Mouse (Mus musculus): Measurements from ENCODE around the gene Tmem274. TPM values are rescaled to one million over a fixed set of nuclear protein-coding genes. Genes with fewer than 3 reads are reported as not detected.

Gene Tmem274
- polyA plus RNA-seq, 1 experiment from 2014 or later: not detected

GRCm38 (mm10) chr4:149504363-149504762, 27.2 kb downstream of the Tmem274 start:
- ATAC-seq (replicated peaks; ENCODE audit: insufficient number of reproducible peaks, low FRiP score, low TSS enrichment, low read depth) (no peak), DNase-seq (ENCODE audit: low spot score) (no peak)
- H3K36me3 ChIP-seq (replicated peaks; ENCODE audit: control insufficient read depth, insufficient read depth, low read depth, low read length): no peaks in the 10 kb centered on the region; the same call in 1 of the 2 replicates
- no peak overlapping the region for H3K27ac ChIP-seq (replicated peaks; ENCODE audit: low read depth, low read length)
- no peak overlapping the region for H3K4me2 ChIP-seq (ENCODE audit: low read depth, low read length)
- no peak overlapping the region for H3K4me3 ChIP-seq (ENCODE audit: low read depth, low read length)
- no peaks in the 10 kb centered on the region for H3K9me3 ChIP-seq (replicated peaks; ENCODE audit: control insufficient read depth, low read length)
- WGBS: 84% methylated on average over 5 of the region's 5 CpGs
- no peaks in the 10 kb centered on the region for H3K27me3 ChIP-seq (ENCODE audit: control insufficient read depth, insufficient read depth, low read length)
- no peaks in the 10 kb centered on the region for H3K4me1 ChIP-seq (ENCODE audit: control insufficient read depth, insufficient read depth, low read length)
- H3K9ac ChIP-seq (replicated peaks; ENCODE audit: low read length): no peak overlapping the region

- no peak overlapping the region for H3K27ac ChIP-seq (replicated peaks; ENCODE audit: low read depth, low read length)
- H3K27me3 ChIP-seq (ENCODE audit: control insufficient read depth, insufficient read depth, low read length): no peaks in the 10 kb centered on the region
- DNase-seq (ENCODE audit: low spot score): no peak
- no peak for ATAC-seq (replicated peaks; ENCODE audit: insufficient number of reproducible peaks, low FRiP score, low TSS enrichment, low read depth)
- H3K4me2 ChIP-seq (ENCODE audit: low read depth, low read length): no peak overlapping the region
- WGBS: 32% methylated on average over 3 of the region's 3 CpGs
- H3K36me3 ChIP-seq (replicated peaks; ENCODE audit: control insufficient read depth, insufficient read depth, low read depth, low read length): no peaks in the 10 kb centered on the region; the same call in 1 of the 2 replicates
- H3K9me3 ChIP-seq (replicated peaks; ENCODE audit: control insufficient read depth, low read length): no peaks in the 10 kb centered on the region
- H3K4me3 ChIP-seq (ENCODE audit: low read depth, low read length): no peak overlapping the region
- no peaks in the 10 kb centered on the region for H3K4me1 ChIP-seq (ENCODE audit: control insufficient read depth, insufficient read depth, low read length)
- no peak overlapping the region for H3K9ac ChIP-seq (replicated peaks; ENCODE audit: low read length)
These were observed 27.7 kb downstream of the Tmem274 start for GRCm38 (mm10) chr4:149504858-149505257.

GRCm38 (mm10) chr4:149505261-149505967, 28.2 kb downstream of the Tmem274 start:
- no peak overlapping the region for H3K4me2 ChIP-seq (ENCODE audit: low read depth, low read length)
- H3K4me3 ChIP-seq (ENCODE audit: low read depth, low read length): no peak overlapping the region
- ATAC-seq (replicated peaks; ENCODE audit: insufficient number of reproducible peaks, low FRiP score, low TSS enrichment, low read depth) (no peak), DNase-seq (ENCODE audit: low spot score) (peak; percentile 23)
- no peaks in the 10 kb centered on the region; the same call in 1 of the 2 replicates for H3K36me3 ChIP-seq (replicated peaks; ENCODE audit: control insufficient read depth, insufficient read depth, low read depth, low read length)
- H3K4me1 ChIP-seq (ENCODE audit: control insufficient read depth, insufficient read depth, low read length): no peaks in the 10 kb centered on the region
- H3K27ac ChIP-seq (replicated peaks; ENCODE audit: low read depth, low read length): no peak overlapping the region
- H3K9ac ChIP-seq (replicated peaks; ENCODE audit: low read length): no peak overlapping the region
- no peaks in the 10 kb centered on the region for H3K9me3 ChIP-seq (replicated peaks; ENCODE audit: control insufficient read depth, low read length)
- 51% methylated on average over 14 of the region's 15 CpGs for WGBS
- no peaks in the 10 kb centered on the region for H3K27me3 ChIP-seq (ENCODE audit: control insufficient read depth, insufficient read depth, low read length)

GRCm38 (mm10) chr4:149506904-149507303, 29.7 kb downstream of the Tmem274 start:
- no peaks in the 10 kb centered on the region for H3K9me3 ChIP-seq (replicated peaks; ENCODE audit: control insufficient read depth, low read length)
- H3K4me3 ChIP-seq (ENCODE audit: low read depth, low read length): no peak overlapping the region
- H3K4me2 ChIP-seq (ENCODE audit: low read depth, low read length): no peak overlapping the region
- H3K4me1 ChIP-seq (ENCODE audit: control insufficient read depth, insufficient read depth, low read length): no peaks in the 10 kb centered on the region
- no peak overlapping the region for H3K27ac ChIP-seq (replicated peaks; ENCODE audit: low read depth, low read length)
- ATAC-seq (replicated peaks; ENCODE audit: insufficient number of reproducible peaks, low FRiP score, low TSS enrichment, low read depth) (no peak), DNase-seq (ENCODE audit: low spot score) (no peak)
- no peaks in the 10 kb centered on the region; the same call in 1 of the 2 replicates for H3K36me3 ChIP-seq (replicated peaks; ENCODE audit: control insufficient read depth, insufficient read depth, low read depth, low read length)
- 76% methylated on average over 3 of the region's 3 CpGs for WGBS
- H3K27me3 ChIP-seq (ENCODE audit: control insufficient read depth, insufficient read depth, low read length): no peaks in the 10 kb centered on the region
- no peak overlapping the region for H3K9ac ChIP-seq (replicated peaks; ENCODE audit: low read length)

- no peak overlapping the region for H3K9ac ChIP-seq (replicated peaks; ENCODE audit: low read length)
- no peaks in the 10 kb centered on the region for H3K36me3 ChIP-seq (replicated peaks; ENCODE audit: control insufficient read depth, insufficient read depth, low read depth, low read length)
- H3K4me1 ChIP-seq (ENCODE audit: control insufficient read depth, insufficient read depth, low read length): no peaks in the 10 kb centered on the region
- DNase-seq (ENCODE audit: low spot score): no peak
- no peak overlapping the region for H3K27ac ChIP-seq (replicated peaks; ENCODE audit: low read depth, low read length)
- ATAC-seq (replicated peaks; ENCODE audit: insufficient number of reproducible peaks, low FRiP score, low TSS enrichment, low read depth): no peak
- 69% methylated on average over 6 of the region's 6 CpGs for WGBS
- H3K4me3 ChIP-seq (ENCODE audit: low read depth, low read length): no peak overlapping the region
- no peaks in the 10 kb centered on the region for H3K9me3 ChIP-seq (replicated peaks; ENCODE audit: control insufficient read depth, low read length)
- H3K27me3 ChIP-seq (ENCODE audit: control insufficient read depth, insufficient read depth, low read length): no peaks in the 10 kb centered on the region
- no peak overlapping the region for H3K4me2 ChIP-seq (ENCODE audit: low read depth, low read length)
These were observed 34.1 kb downstream of the Tmem274 start for GRCm38 (mm10) chr4:149511221-149511646.

- no peaks in the 10 kb centered on the region for H3K9me3 ChIP-seq (replicated peaks; ENCODE audit: control insufficient read depth, low read length)
- H3K9ac ChIP-seq (replicated peaks; ENCODE audit: low read length): no peak overlapping the region
- DNase-seq (ENCODE audit: low spot score): no peak
- H3K4me3 ChIP-seq (ENCODE audit: low read depth, low read length): no peak overlapping the region
- no peaks in the 10 kb centered on the region for H3K27me3 ChIP-seq (ENCODE audit: control insufficient read depth, insufficient read depth, low read length)
- H3K4me1 ChIP-seq (ENCODE audit: control insufficient read depth, insufficient read depth, low read length): no peaks in the 10 kb centered on the region
- H3K36me3 ChIP-seq (replicated peaks; ENCODE audit: control insufficient read depth, insufficient read depth, low read depth, low read length): no peaks in the 10 kb centered on the region
- H3K4me2 ChIP-seq (ENCODE audit: low read depth, low read length): no peak overlapping the region
- H3K27ac ChIP-seq (replicated peaks; ENCODE audit: low read depth, low read length): no peak overlapping the region
- no peak for ATAC-seq (replicated peaks; ENCODE audit: insufficient number of reproducible peaks, low FRiP score, low TSS enrichment, low read depth)
- WGBS: 86% methylated on average over 7 of the region's 7 CpGs
These were observed 34.9 kb downstream of the Tmem274 start for GRCm38 (mm10) chr4:149512072-149512471.

- H3K27ac ChIP-seq (replicated peaks; ENCODE audit: low read depth, low read length): no peak overlapping the region
- no peak overlapping the region for H3K4me2 ChIP-seq (ENCODE audit: low read depth, low read length)
- WGBS: 93% methylated on average over 5 of the region's 5 CpGs
- no peaks in the 10 kb centered on the region for H3K27me3 ChIP-seq (ENCODE audit: control insufficient read depth, insufficient read depth, low read length)
- H3K4me1 ChIP-seq (ENCODE audit: control insufficient read depth, insufficient read depth, low read length): no peaks in the 10 kb centered on the region
- H3K9ac ChIP-seq (replicated peaks; ENCODE audit: low read length): no peak overlapping the region
- H3K9me3 ChIP-seq (replicated peaks; ENCODE audit: control insufficient read depth, low read length): no peaks in the 10 kb centered on the region
- no peak for ATAC-seq (replicated peaks; ENCODE audit: insufficient number of reproducible peaks, low FRiP score, low TSS enrichment, low read depth)
- H3K36me3 ChIP-seq (replicated peaks; ENCODE audit: control insufficient read depth, insufficient read depth, low read depth, low read length): no peaks in the 10 kb centered on the region
- no peak overlapping the region for H3K4me3 ChIP-seq (ENCODE audit: low read depth, low read length)
- DNase-seq (ENCODE audit: low spot score): no peak
These were observed 38.5 kb downstream of the Tmem274 start for GRCm38 (mm10) chr4:149515706-149516105.

GRCm38 (mm10) chr4:149517868-149518340, 40.7 kb downstream of the Tmem274 start, which contains the start of gene Ctnnbip1:
TSS of gene Ctnnbip1 (plus strand) at chr4:149518236.
- no peaks in the 10 kb centered on the region; the same call in 1 of the 2 replicates for H3K4me1 ChIP-seq (ENCODE audit: control insufficient read depth, insufficient read depth, low read length)
- peak within 1 kb of the TSS; percentile 91 for H3K4me2 ChIP-seq (ENCODE audit: low read depth, low read length)
- under 1% methylated on average over 33 of the region's 46 CpGs for WGBS
- H3K9me3 ChIP-seq (replicated peaks; ENCODE audit: control insufficient read depth, low read length): no peaks in the 10 kb centered on the region
- ATAC-seq (replicated peaks; ENCODE audit: insufficient number of reproducible peaks, low FRiP score, low TSS enrichment, low read depth) (peak; percentile 97), DNase-seq (ENCODE audit: low spot score) (peak; percentile 97)
- H3K27me3 ChIP-seq (ENCODE audit: control insufficient read depth, insufficient read depth, low read length): no peaks in the 10 kb centered on the region
- peak within 1 kb of the TSS; percentile 47 for H3K27ac ChIP-seq (replicated peaks; ENCODE audit: low read depth, low read length)
- H3K4me3 ChIP-seq (ENCODE audit: low read depth, low read length): peak within 1 kb of the TSS; percentile 89
- H3K9ac ChIP-seq (replicated peaks; ENCODE audit: low read length): peak within 1 kb of the TSS; percentile 88
- H3K36me3 ChIP-seq (replicated peaks; ENCODE audit: control insufficient read depth, insufficient read depth, low read depth, low read length): no peaks in the 10 kb centered on the region

Data from embryonic facial prominence, embryonic 11.5 days (tissue).